Mouse (Mus musculus) heart, embryonic 16.5 days (tissue): ENCODE data around the gene Ctcfl. TPM values are rescaled to one million over a fixed set of nuclear protein-coding genes. Genes with fewer than 3 reads are reported as not detected.

ENCODE experiments used
- ATAC-seq: fragments of 200-750 bp; cut with Nextera tagmentation; replicated peaks from 2 replicates; pipeline ENCODE4 v1.8.0; 2017; ENCODE audit warnings: moderate number of reproducible peaks; ENCODE audit not compliant: insufficient read depth, low FRiP score; ENCODE audit errors: extremely low read depth
- H3K27ac ChIP-seq: fragments of 300-500 bp; sonication (generic); 2 replicates; pipeline ENCODE4 v1.5.1; 2014; ENCODE audit warnings: mild to moderate bottlenecking, low read length, control low read depth, moderate library complexity
- H3K27me3 ChIP-seq: fragments of 300-500 bp; sonication (generic); 2 replicates; pipeline ENCODE4 v1.6.1; 2014; ENCODE audit warnings: low read length, mixed read lengths; ENCODE audit not compliant: control insufficient read depth, insufficient read depth
- H3K36me3 ChIP-seq: fragments of 300-500 bp; sonication (generic); 2 replicates; pipeline ENCODE4 v1.6.1; 2014; ENCODE audit not compliant: control insufficient read depth, insufficient read depth
- H3K4me1 ChIP-seq: fragments of 300-500 bp; sonication (generic); 2 replicates; pipeline ENCODE4 v1.6.1; 2014; ENCODE audit warnings: low read length, mixed read lengths; ENCODE audit not compliant: control insufficient read depth, insufficient read depth
- H3K4me2 ChIP-seq: fragments of 300-500 bp; sonication (generic); 2 replicates; pipeline ENCODE4 v1.6.1; 2014; ENCODE audit warnings: low read depth, mild to moderate bottlenecking, control low read depth, low read length
- H3K4me3 ChIP-seq: fragments of 300-500 bp; sonication (generic); 2 replicates; pipeline ENCODE4 v1.5.1; 2014; ENCODE audit warnings: mild to moderate bottlenecking, control low read depth, low read length
- H3K9ac ChIP-seq: fragments of 300-500 bp; sonication (generic); 2 replicates; pipeline ENCODE4 v1.6.1; 2014; ENCODE audit warnings: low read length, control low read depth
- H3K9me3 ChIP-seq: fragments of 300-500 bp; sonication (generic); replicated peaks from 2 replicates; pipeline ENCODE4 v1.6.1; 2016; ENCODE audit warnings: low read length; ENCODE audit not compliant: control insufficient read depth
- WGBS: fragments of 180-500 bp; shearing (Covaris S2); extraction: QIAGEN DNeasy Blood & Tissue Kit; methylation state at CpG from one replicate; pipeline ENCODE4 v1.1.7; 2014; 5-methylcytosine and 5-hydroxymethylcytosine counted together
- polyA plus RNA-seq: library from polyadenylated mRNA; unstranded; fragments of >200 nt; fragmentation: Nextera tagmentation; extraction: Ambion mirVana; gene quantifications from 2 replicates; pipeline ENCODE4 v1.2.1, GENCODE M21; 2015

The Ctcfl gene
- polyA plus RNA-seq, 1 experiment from 2014 or later, result 0.83 TPM

DNA sequence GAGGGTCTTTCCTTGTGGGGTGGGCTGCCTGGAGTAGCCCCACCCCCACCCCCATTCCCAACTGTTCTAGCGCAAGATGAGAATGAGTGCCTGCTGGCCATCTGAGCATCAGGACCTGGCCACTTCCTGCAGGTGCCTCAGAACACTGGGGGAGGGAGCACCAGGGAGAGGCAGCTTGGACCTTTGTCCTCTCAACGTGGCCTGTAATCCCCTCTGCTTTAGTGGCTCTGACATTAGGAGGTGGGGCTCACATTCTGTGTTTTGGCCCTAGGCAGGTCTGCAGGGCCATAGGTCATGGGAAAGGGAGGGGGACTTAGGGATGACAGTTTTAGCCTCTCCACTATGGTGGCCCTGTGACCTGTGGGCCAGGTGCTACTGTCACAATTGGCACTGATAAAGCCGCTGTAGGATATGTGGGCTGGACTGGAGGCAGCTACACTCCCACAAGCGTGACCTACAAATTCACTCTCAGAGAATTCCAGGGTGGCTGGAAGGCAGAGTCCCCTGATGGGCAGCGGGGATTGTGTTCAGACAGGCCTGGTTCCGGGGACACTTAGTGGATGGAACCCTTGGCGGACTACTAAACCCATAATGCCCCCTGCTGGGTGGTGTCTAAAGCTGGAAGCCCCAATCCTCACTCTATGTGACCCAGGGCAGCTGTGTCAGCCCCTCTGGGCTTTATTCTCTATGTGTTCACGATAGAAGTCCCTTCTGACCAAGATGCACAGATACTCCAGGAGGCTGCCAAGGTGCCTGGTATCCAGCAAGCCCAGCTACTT is 68.5 kb downstream of the Ctcfl start:
- peaks cover 57% of the 10 kb centered on the region for H3K4me1 ChIP-seq
- no peak overlapping the region for H3K4me2 ChIP-seq
- H3K9ac ChIP-seq, result peak overlapping the region; percentile 35; the same call in 1 of the 2 replicates
- no peaks in the 10 kb centered on the region for H3K36me3 ChIP-seq
- ATAC-seq, result no peak
- 49% methylated on average over 8 of the region's 8 CpGs for WGBS
- no peak overlapping the region for H3K4me3 ChIP-seq
- no peak overlapping the region for H3K27ac ChIP-seq
- no peaks in the 10 kb centered on the region for H3K9me3 ChIP-seq
- no peaks in the 10 kb centered on the region for H3K27me3 ChIP-seq

DNA sequence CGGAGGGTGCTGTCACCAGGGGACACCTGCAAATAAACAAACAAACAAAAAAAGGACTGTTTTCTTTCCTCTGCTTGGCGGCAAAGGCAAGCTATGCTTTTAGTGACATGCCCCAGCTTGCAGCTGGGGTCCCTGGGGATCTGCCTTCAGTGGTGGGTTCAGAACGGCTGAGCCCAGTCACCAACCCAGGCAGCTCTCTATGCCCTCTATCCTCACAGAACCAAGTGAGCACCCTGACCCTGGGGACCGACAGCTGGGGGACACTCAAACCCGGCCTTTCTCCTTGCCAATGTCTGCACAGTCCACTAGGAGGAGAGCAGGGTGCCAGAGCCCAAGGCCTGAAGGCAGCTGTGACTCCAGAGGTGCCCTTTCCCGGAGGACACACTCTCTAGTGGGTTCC is 69.5 kb downstream of the Ctcfl start:
- Histone ChIP-seq H3K4me3 (no peak overlapping the region), H3K36me3 (no peaks in the 10 kb centered on the region), H3K4me2 (no peak overlapping the region), H3K9ac (peak overlapping the region; percentile 31; the same call in 1 of the 2 replicates), H3K27ac (peak overlapping the region; percentile 56; the same call in 1 of the 2 replicates), H3K4me1 (peaks cover 57% of the 10 kb centered on the region), H3K27me3 (no peaks in the 10 kb centered on the region), H3K9me3 (no peaks in the 10 kb centered on the region)
- WGBS, result 47% methylated on average over 6 of the region's 6 CpGs
- ATAC-seq, result no peak

DNA sequence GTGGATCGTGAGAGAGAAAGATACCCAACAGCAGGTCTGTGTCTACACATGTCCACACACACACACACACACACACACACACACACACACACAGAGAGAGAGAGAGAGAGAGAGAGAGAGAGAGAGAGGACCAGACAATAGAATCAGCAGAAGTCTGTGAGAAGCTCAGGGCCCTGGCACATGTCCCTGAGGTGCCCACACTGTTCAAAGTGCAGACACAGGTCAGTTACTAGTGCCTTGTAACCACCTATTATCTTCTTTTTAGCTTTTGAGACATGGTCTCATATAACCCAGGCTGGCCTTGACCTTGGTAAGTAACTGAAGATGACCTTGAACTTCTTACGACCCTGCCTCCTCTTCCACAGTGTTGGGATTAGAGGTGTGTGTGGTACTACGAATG is 70.1 kb downstream of the Ctcfl start:
- Histone ChIP-seq H3K4me2 (no peak overlapping the region), H3K9me3 (no peaks in the 10 kb centered on the region), H3K27me3 (no peaks in the 10 kb centered on the region), H3K9ac (no peak overlapping the region; the same call in 1 of the 2 replicates), H3K36me3 (no peaks in the 10 kb centered on the region), H3K4me3 (no peak overlapping the region), H3K4me1 (peaks cover 63% of the 10 kb centered on the region), H3K27ac (peak overlapping the region; percentile 56)
- WGBS, result 57% methylated on average over 3 of the region's 3 CpGs
- no peak for ATAC-seq

DNA sequence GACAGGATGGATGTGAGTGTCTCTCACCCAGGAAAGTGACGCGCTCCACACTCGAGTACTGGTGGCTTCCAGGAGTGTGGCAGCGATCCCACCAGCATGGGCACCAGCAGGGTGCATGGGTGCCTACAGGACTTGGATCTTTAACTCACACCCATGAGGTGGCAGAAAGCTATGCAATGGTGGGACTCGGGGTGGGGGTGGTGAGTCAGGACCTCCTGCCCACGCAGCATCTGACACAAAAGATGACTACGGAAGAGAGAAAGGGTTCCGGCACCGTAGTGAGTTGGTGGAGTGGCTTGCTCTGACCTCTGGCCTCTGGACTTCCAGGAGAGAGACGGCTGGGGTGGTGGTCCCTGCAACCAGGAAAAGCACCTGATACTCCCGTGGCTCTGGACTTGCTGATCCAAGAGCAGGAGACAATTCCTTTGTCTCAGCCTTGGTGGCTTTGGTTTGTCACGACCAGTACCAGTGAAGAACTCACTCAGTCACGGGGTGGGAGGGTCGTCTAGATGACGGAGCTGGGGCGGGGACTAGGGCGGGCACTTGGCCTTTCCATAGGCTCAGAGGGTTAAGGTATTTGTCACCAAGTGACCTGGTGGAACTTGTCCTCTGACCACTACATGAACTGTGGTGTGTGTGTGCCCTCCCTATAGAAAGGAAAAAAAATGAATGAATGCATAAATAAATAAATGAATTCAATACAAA is 71.1 kb downstream of the Ctcfl start:
- Histone ChIP-seq H3K36me3 (no peaks in the 10 kb centered on the region), H3K4me1 (peaks cover 65% of the 10 kb centered on the region), H3K27me3 (no peaks in the 10 kb centered on the region), H3K4me2 (no peak overlapping the region), H3K9ac (no peak overlapping the region), H3K4me3 (no peak overlapping the region), H3K9me3 (no peaks in the 10 kb centered on the region), H3K27ac (no peak overlapping the region; the same call in 1 of the 2 replicates)
- WGBS, result 59% methylated on average over 17 of the region's 17 CpGs
- ATAC-seq, result no peak

DNA sequence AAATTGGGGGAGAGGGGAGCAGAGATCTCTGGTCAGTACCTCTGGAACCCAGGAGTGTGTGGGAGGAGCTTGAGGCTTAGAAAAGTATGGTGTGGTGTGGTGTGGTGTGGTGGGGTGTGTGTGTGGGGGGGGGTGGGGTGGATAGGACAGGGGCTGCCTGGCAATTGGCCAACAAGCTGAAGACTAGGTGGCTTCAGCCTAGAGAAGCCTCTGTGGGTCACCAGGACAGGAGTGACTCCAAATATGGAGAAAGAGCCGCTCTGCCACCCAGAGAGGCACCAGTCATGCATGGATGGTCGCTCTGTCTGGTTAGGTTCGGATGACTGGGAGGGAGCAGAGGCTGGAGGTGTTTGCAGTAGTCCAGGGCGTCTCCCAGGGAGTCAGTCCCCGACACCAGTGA is 71.9 kb downstream of the Ctcfl start:
- H3K4me3 ChIP-seq, result no peak overlapping the region
- no peak for ATAC-seq
- no peaks in the 10 kb centered on the region for H3K36me3 ChIP-seq
- no peak overlapping the region; the same call in 1 of the 2 replicates for H3K27ac ChIP-seq
- peaks cover 64% of the 10 kb centered on the region for H3K4me1 ChIP-seq
- H3K27me3 ChIP-seq, result no peaks in the 10 kb centered on the region
- WGBS, result 83% methylated on average over 5 of the region's 5 CpGs
- H3K9ac ChIP-seq, result no peak overlapping the region
- H3K9me3 ChIP-seq, result no peaks in the 10 kb centered on the region
- H3K4me2 ChIP-seq, result no peak overlapping the region

DNA sequence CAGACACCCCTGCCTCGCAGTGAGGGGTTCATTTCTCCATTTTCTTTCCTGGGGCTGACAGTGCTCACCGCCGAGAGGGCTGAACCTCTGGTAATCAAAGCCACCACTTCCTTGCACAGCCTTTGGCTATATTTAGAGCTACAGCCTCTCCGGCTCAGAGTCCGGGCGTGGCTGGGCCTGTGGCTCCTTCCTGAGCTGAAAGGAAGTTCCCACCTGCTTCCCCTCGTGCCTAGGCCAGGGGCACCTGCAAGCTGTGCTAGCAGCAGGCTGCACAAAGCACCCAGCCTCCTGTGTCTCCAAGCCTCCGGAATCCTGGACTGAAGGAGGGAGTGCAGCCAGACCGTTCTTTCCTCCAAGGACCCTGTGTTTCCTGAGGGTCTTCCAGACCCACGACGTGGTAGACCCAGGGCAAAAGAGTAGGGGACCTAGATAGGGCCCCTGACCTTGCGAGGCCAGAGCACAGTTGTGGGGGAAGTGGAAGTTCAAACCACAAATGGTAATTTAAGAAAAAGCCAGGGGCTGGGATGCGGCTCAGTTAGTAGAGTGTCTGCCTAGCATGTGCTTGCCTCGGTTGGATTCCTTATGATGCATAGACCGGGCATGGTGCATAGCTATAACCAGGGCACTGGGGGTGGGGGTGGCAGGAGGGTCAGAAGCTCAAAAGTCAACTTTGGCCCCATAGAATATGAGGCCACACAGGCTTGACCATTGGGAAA is 72.6 kb downstream of the Ctcfl start:
- H3K27me3 ChIP-seq, result no peaks in the 10 kb centered on the region
- peak overlapping the region; percentile 90 for H3K27ac ChIP-seq
- ATAC-seq, result peak; percentile 61
- H3K9me3 ChIP-seq, result no peaks in the 10 kb centered on the region
- WGBS, result 33% methylated on average over 15 of the region's 15 CpGs
- H3K36me3 ChIP-seq, result no peaks in the 10 kb centered on the region
- H3K9ac ChIP-seq, result peak overlapping the region; percentile 67
- H3K4me2 ChIP-seq, result peak overlapping the region; percentile 37
- peak overlapping the region; percentile 9; the same call in 1 of the 2 replicates for H3K4me3 ChIP-seq
- H3K4me1 ChIP-seq, result peaks cover 65% of the 10 kb centered on the region

DNA sequence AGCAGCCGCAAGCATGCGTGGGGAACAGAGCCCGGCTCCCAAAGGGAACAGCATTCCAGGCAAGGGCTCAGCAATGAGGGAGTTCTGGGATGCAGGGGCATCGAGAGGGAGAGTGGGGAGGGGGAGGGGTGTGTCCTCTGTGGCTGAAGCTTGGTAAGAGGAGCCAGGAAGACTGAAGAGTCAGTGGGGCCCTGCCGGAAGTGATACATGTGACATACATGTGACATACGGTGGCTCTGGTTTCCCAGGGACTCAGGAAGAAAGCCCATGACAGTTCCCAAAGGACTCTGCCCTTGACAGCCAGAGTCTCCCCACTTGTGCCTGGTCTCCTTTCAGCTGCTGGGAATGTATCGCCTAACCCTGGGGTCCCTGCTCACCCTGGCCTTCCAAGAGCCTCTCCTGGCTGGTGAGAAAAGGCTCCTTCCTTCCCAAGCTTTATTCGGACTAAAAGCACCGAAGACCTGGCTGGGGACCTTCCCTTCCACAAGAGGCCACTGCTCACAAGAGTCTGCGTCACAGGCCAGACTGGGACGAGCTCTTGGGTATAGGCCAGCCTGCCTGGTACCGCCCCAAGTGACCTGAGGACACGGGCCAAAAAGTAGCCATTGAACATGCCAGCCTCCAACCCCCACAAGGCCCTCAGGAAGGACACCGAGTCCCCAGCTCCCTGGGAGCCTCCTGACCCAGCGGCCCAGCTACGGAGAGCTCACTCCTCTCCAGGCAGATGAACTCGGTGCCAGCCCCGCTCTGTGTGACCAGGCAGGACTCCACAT is 74.9 kb downstream of the Ctcfl start:
- Histone ChIP-seq H3K27me3 (no peaks in the 10 kb centered on the region), H3K9ac (peak overlapping the region; percentile 53), H3K27ac (peak overlapping the region; percentile 78), H3K4me1 (peaks cover 50% of the 10 kb centered on the region), H3K36me3 (no peaks in the 10 kb centered on the region), H3K4me3 (no peak overlapping the region), H3K4me2 (no peak overlapping the region), H3K9me3 (no peaks in the 10 kb centered on the region)
- WGBS, result 56% methylated on average over 18 of the region's 18 CpGs
- ATAC-seq, result no peak
